Mouse (Mus musculus): ENCODE results near the gene Ifitm3.

DNA sequence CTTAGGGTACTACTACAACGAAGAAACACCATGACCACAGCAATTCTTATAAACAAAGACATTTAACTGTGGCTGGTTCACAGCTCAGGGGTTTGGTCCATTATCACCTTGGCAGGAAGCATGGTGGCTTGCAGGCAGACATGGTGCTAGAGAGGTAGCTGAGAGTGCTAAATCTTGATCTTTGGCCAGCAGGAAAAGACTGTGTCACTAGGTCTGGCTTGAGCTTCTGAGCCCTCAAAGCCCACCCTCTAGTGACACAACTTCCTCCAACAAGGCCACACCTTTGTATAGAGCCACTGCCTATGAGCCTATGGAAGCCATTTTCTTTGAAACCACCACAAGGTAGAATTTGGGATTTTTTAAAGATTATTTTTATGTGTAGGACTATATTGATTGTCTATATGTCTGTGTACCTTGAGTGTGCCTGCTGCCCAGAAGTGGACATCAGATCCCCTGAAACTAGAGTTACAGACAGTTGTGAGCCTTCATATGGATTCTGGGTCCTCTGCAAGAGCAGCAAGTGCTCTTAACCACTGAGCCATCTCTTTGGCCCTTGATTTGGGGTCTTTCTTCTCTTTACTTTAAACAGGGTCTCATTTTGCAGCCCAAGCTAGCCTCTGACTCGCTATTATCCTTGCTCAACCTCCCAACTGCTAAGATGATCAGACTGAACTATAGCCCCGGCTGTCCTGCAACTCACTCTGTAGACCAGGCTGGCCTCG, 29.0 kb upstream of the Ifitm3 start:
- no peak for TF ChIP-seq CTCF (IDR thresholded peaks at IDR 0.05; ENCODE audit: borderline replicate concordance, insufficient read depth, low read length)
- TF ChIP-seq POLR2A (IDR thresholded peaks at IDR 0.05; ENCODE audit: low read depth, low read length) = no peak

All from embryonic fibroblast, embryonic 13.5 days (primary cell).